Mouse (Mus musculus) ES-Bruce4 (cell line): ENCODE data around the gene 5330417C22Rik.
A peak's percentile ranks its signal among the peaks of the same experiment; 100 is the strongest.

ENCODE experiments used
- CTCF ChIP-seq: IDR thresholded peaks from one replicate; pipeline ENCODE4 v1.8.1; 2011; ENCODE audit warnings: low read depth, low read length
- POLR2A ChIP-seq: IDR thresholded peaks from one replicate; pipeline ENCODE4 v1.8.1; 2011; ENCODE audit warnings: low read length; ENCODE audit not compliant: insufficient read depth

GRCm38 (mm10) chr3:108445366-108445705, 91.0 kb downstream of the 5330417C22Rik start:
- TF ChIP-seq CTCF (no peak), POLR2A (peak; percentile 3)
